Mouse (Mus musculus): ENCODE results near the gene Cul4a. TPM values are rescaled to one million over a fixed set of nuclear protein-coding genes. Genes with fewer than 3 reads are reported as not detected.

The Cul4a gene
- polyA plus RNA-seq (2012; rRNA removed): 48.4 and 58.0 TPM in 2 replicates

DNA sequence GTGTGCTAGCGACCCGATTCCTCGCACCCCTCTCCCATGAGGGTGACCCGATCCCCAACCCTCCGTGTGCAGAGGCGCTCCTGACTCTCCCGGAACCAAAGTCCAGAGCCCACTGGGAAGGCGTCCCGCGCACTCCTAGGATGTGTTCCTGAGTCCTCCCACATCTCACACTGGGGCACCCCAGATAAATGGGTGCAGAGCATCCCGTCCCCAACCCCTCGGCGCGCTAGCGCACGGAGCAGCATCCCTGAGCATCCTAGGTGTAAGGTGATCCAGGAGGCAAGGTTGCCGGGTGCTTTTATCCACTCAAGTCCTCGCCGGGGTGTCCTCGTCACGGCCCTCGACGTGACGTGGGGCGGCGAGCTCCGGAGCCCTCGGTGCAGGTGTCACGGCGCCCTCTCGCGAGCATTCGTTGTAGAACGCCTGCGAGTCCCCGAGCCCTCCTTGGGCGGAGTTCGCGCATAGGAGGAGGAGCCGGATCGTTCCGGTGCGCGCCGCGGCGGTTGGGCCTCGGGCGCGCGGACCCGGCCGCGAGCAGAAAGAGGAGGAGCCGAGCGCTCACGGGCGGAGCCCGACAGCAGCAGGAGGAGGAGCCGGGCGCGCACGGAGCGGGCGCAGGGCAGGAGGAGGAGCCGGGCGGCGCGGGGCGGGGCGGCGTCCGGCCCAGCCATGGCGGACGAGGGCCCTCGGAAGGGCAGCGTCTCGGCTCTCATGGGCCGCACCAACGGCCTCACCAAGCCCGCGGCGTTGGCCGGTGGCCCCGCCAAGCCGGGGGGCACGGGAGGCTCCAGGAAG lies at the start of gene Cul4a, which contains the start of gene Pcid2:
Gene Cul4a, plus strand, starts transcription at position 535 of the 795 bp plus-strand sequence.
Gene Pcid2, minus strand, starts transcription at position 373 of the 795 bp plus-strand sequence.

DNA sequence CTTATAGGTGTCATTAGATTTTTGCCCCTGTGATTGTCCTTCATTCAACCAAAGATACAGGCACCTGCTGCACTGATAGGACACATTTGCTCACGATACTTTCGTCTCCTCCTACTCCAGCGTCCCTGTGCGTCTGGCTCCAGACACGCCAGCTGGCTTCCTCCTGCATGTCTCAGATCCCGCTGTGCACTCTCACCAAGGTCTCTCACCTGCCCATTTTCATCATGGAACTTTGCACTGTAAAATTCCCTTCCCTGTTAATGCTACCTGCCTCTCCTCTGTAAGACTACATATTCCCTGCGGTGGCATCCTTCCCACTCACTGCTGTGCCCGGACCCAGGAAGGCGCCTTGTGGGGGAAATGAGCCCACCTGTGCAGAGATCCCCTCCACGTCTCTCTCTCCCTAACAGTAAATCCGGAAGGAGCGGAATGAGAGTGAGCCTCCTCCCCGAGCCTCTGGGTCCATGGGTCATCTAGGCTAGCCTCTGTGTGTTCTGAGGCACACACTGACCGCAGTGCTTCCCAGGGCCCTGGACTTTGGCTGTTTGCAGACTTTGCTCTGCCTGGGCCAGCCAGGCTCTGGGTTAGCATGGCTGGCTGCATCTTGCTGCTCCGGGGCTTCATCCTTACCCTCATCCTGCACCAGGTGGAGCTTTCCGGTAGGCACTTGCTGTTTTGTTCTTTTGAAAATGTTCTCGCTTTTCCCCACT lies 44.8 kb upstream of the Cul4a start, which contains the start of gene Proz:
Gene Proz, plus strand, starts transcription at position 474 of the 710 bp plus-strand sequence.

DNA sequence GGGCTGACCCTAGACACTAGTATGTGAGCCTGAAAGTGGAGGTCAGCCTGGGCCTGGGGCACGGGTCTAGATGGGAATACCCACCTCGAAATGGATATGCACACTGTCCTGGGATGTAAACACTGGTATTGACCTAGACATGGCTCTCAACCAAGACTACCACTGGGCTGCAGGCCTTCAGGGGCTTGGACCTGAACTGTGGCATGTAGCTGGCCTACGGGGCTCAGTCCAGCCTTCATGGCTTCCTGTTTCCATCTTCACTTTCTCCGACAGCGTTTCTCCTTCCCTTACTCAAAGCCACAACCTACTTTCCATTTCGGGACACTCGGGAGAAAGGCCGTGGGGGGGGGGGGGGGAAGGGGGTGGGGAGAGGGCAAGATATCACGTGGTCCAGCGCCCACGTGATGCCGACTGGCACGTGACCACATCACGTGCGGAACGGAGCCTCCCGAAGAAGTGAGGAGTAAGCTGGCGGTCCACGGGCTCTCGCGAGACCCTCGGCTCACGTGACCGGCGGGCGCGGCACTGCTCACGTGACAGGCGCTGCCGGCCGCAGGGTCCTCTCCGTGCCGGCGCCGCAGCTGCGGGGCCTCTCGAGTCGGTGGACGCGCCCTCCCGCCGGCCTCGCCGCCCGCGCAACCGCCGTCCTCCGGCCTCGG lies 53.4 kb downstream of the Cul4a start, which contains the start of gene Lamp1:
Gene Lamp1, plus strand, starts transcription at position 444 of the 659 bp plus-strand sequence.

Other genes starting within 250 kb of the Cul4a start
- gene Mcf2l, start 231.8 kb upstream of the Cul4a start, polyA plus RNA-seq (2012; rRNA removed): 0.41 and 0.61 TPM in 2 replicates
- gene F7, start 79.6 kb upstream of the Cul4a start, polyA plus RNA-seq (2012; rRNA removed): 5.4 and 5.9 TPM in 2 replicates
- 43.7 and 46.7 TPM in 2 replicates for gene F10, start 68.3 kb upstream of the Cul4a start, polyA plus RNA-seq (2012; rRNA removed)
- gene Proz, start 44.7 kb upstream of the Cul4a start, polyA plus RNA-seq (2012; rRNA removed): 23.2 and 24.6 TPM in 2 replicates
- gene Pcid2, start 162 bp upstream of the Cul4a start, polyA plus RNA-seq (2012; rRNA removed): 9.9 and 11.5 TPM in 2 replicates
- gene Lamp1, start 53.5 kb downstream of the Cul4a start, polyA plus RNA-seq (2012; rRNA removed): 128 and 144 TPM in 2 replicates
- gene Grtp1, start 95.0 kb downstream of the Cul4a start, polyA plus RNA-seq (2012; rRNA removed): 5.6 and 6.7 TPM in 2 replicates
- gene Adprhl1, start 148.5 kb downstream of the Cul4a start, polyA plus RNA-seq (2012; rRNA removed): 0.09 TPM in 1 of 2 replicates, not detected in the other
- gene Dcun1d2, start 182.5 kb downstream of the Cul4a start, polyA plus RNA-seq (2012; rRNA removed): 7.1 and 8.3 TPM in 2 replicates
- 3.6 and 3.7 TPM in 2 replicates for gene Tmco3, start 182.6 kb downstream of the Cul4a start, polyA plus RNA-seq (2012; rRNA removed)
- 98.6 and 119 TPM in 2 replicates for gene Tfdp1, start 233.1 kb downstream of the Cul4a start, polyA plus RNA-seq (2012; rRNA removed)